Mouse (Mus musculus) liver, embryonic 13.5 days (tissue): ENCODE data around the gene Zkscan2. TPM values are rescaled to one million over a fixed set of nuclear protein-coding genes. Genes with fewer than 3 reads are reported as not detected.
A peak's percentile ranks its signal among the peaks of the same experiment; 100 is the strongest.

Source experiments
- ATAC-seq: fragments of 200-750 bp; cut with Nextera tagmentation; 2 replicates; pipeline ENCODE4 v1.8.0; 2017; ENCODE audit warnings: low read depth, mild to moderate bottlenecking, moderate number of reproducible peaks, moderate library complexity
- DNase-seq: peaks from one replicate; pipeline ENCODE4 v3.0.0; 2022
- H3K27ac ChIP-seq: fragments of 300-500 bp; sonication (generic); 2 replicates; pipeline ENCODE4 v1.5.1; 2015; ENCODE audit warnings: moderate library complexity, mild to moderate bottlenecking, inconsistent platforms
- H3K27me3 ChIP-seq: fragments of 300-500 bp; sonication (generic); 2 replicates; pipeline ENCODE4 v1.6.1; 2015; ENCODE audit warnings: mild to moderate bottlenecking, inconsistent platforms
- H3K36me3 ChIP-seq: fragments of 300-500 bp; sonication (generic); 2 replicates; pipeline ENCODE4 v1.6.1; 2015; ENCODE audit warnings: mild to moderate bottlenecking, inconsistent platforms
- H3K4me1 ChIP-seq: fragments of 300-500 bp; sonication (generic); replicated peaks from 2 replicates; pipeline ENCODE4 v1.6.1; 2015; ENCODE audit warnings: inconsistent platforms
- H3K4me2 ChIP-seq: fragments of 300-500 bp; sonication (generic); 2 replicates; pipeline ENCODE4 v1.6.1; 2015; ENCODE audit warnings: inconsistent platforms, mild to moderate bottlenecking, moderate library complexity
- H3K4me3 ChIP-seq: fragments of 300-500 bp; sonication (generic); replicated peaks from 2 replicates; pipeline ENCODE4 v1.5.1; 2015; ENCODE audit warnings: mild to moderate bottlenecking, inconsistent platforms
- H3K9ac ChIP-seq: fragments of 300-500 bp; sonication (generic); 2 replicates; pipeline ENCODE4 v1.6.1; 2015; ENCODE audit warnings: mild to moderate bottlenecking, inconsistent platforms
- H3K9me3 ChIP-seq: fragments of 300-500 bp; sonication (generic); replicated peaks from 2 replicates; pipeline ENCODE4 v1.6.1; 2016; ENCODE audit warnings: inconsistent platforms
- WGBS: fragments of 180-500 bp; shearing (Covaris S2); methylation state at CpG from one replicate; pipeline ENCODE4 v1.1.7; 2015; ENCODE audit not compliant: insufficient replicate concordance; 5-methylcytosine and 5-hydroxymethylcytosine counted together
- polyA plus RNA-seq: library from polyadenylated mRNA; unstranded; fragments of >200 nt; fragmentation: Nextera tagmentation; extraction: Ambion mirVana; gene quantifications from 2 replicates; pipeline ENCODE4 v1.2.1, GENCODE M21; 2015

The Zkscan2 gene
- 0.13 and 0.22 TPM in 2 replicates for polyA plus RNA-seq

- H3K27ac ChIP-seq: no peak within 1 kb of the TSS
- H3K36me3 ChIP-seq: no peaks in the 10 kb centered on the region
- DNase-seq (peak; percentile 11), ATAC-seq (peak; percentile 29; the same call in 1 of the 2 replicates)
- peak within 1 kb of the TSS; percentile 54 for H3K4me3 ChIP-seq
- H3K9me3 ChIP-seq: no peaks in the 10 kb centered on the region
- H3K4me2 ChIP-seq: peak within 1 kb of the TSS; percentile 68
- WGBS: 2% methylated on average over 71 of the region's 71 CpGs
- H3K27me3 ChIP-seq: peaks cover 27% of the 10 kb centered on the region
- H3K9ac ChIP-seq: peak within 1 kb of the TSS; percentile 27; the same call in 1 of the 2 replicates
- 0 out of 2 replicates have a peak, but pooled peaks cover 8% of the 10 kb centered on the region for H3K4me1 ChIP-seq
Observed at GRCm38 (mm10) chr7:123500239-123501219, at the start of gene Zkscan2. Zkscan2 (minus strand) TSS chr7:123500449.

- WGBS: 52% methylated on average over 3 of the region's 3 CpGs
- ATAC-seq (no peak), DNase-seq (no peak)
- Histone ChIP-seq H3K9ac (no peak overlapping the region), H3K4me1 (no peaks in the 10 kb centered on the region), H3K4me2 (no peak overlapping the region), H3K27ac (no peak overlapping the region), H3K4me3 (no peak overlapping the region), H3K36me3 (no peaks in the 10 kb centered on the region), H3K27me3 (no peaks in the 10 kb centered on the region), H3K9me3 (no peaks in the 10 kb centered on the region)
Observed at GRCm38 (mm10) chr7:123529190-123529589, 28.9 kb upstream of the Zkscan2 start.

- WGBS: 30% methylated on average over 10 of the region's 10 CpGs
- Histone ChIP-seq H3K9me3 (no peaks in the 10 kb centered on the region), H3K4me2 (no peak overlapping the region), H3K4me3 (no peak overlapping the region), H3K27me3 (no peaks in the 10 kb centered on the region), H3K36me3 (no peaks in the 10 kb centered on the region), H3K27ac (no peak overlapping the region), H3K4me1 (no peaks in the 10 kb centered on the region), H3K9ac (no peak overlapping the region)
- ATAC-seq (no peak), DNase-seq (no peak)
Observed at GRCm38 (mm10) chr7:123525761-123526160, 25.5 kb upstream of the Zkscan2 start.

GRCm38 (mm10) chr7:123524218-123524861 lies 24.1 kb upstream of the Zkscan2 start:
- Histone ChIP-seq H3K27ac (no peak overlapping the region), H3K9me3 (no peaks in the 10 kb centered on the region), H3K27me3 (no peaks in the 10 kb centered on the region), H3K4me2 (no peak overlapping the region), H3K36me3 (no peaks in the 10 kb centered on the region), H3K4me1 (no peaks in the 10 kb centered on the region), H3K4me3 (no peak overlapping the region), H3K9ac (no peak overlapping the region)
- 19% methylated on average over 8 of the region's 8 CpGs for WGBS
- no peak for ATAC-seq
- peak; percentile 22 for DNase-seq

- no peaks in the 10 kb centered on the region for H3K4me1 ChIP-seq
- ATAC-seq: no peak
- 77% methylated on average over 7 of the region's 7 CpGs for WGBS
- H3K27me3 ChIP-seq: no peaks in the 10 kb centered on the region
- no peak for DNase-seq
- no peak overlapping the region for H3K4me3 ChIP-seq
- no peak overlapping the region for H3K4me2 ChIP-seq
- no peak overlapping the region for H3K27ac ChIP-seq
- no peaks in the 10 kb centered on the region for H3K9me3 ChIP-seq
- H3K9ac ChIP-seq: no peak overlapping the region
- H3K36me3 ChIP-seq: no peaks in the 10 kb centered on the region
Observed at GRCm38 (mm10) chr7:123507946-123508345, 7.7 kb upstream of the Zkscan2 start.

- Histone ChIP-seq H3K4me3 (no peak overlapping the region), H3K27ac (no peak overlapping the region), H3K9me3 (no peaks in the 10 kb centered on the region), H3K9ac (no peak overlapping the region), H3K36me3 (no peaks in the 10 kb centered on the region), H3K4me2 (no peak overlapping the region), H3K4me1 (0 out of 2 replicates have a peak, but pooled peaks cover 8% of the 10 kb centered on the region), H3K27me3 (peaks cover 27% of the 10 kb centered on the region)
- ATAC-seq (no peak), DNase-seq (no peak)
- WGBS: 17% methylated on average over 1 of the region's 1 CpGs
Observed at GRCm38 (mm10) chr7:123503358-123503757, 3.1 kb upstream of the Zkscan2 start.

- DNase-seq (no peak), ATAC-seq (no peak)
- Histone ChIP-seq H3K4me2 (peak overlapping the region; percentile 68), H3K4me1 (0 out of 2 replicates have a peak, but pooled peaks cover 8% of the 10 kb centered on the region), H3K4me3 (peak overlapping the region; percentile 54), H3K36me3 (no peaks in the 10 kb centered on the region), H3K27me3 (peaks cover 27% of the 10 kb centered on the region), H3K27ac (no peak overlapping the region), H3K9me3 (no peaks in the 10 kb centered on the region), H3K9ac (no peak overlapping the region)
- WGBS: 39% methylated on average over 19 of the region's 19 CpGs
Observed at GRCm38 (mm10) chr7:123499481-123500238, 589 bp downstream of the Zkscan2 start.

GRCm38 (mm10) chr7:123487703-123488102 lies 12.5 kb downstream of the Zkscan2 start:
- no peaks in the 10 kb centered on the region for H3K27me3 ChIP-seq
- H3K27ac ChIP-seq: no peak overlapping the region
- H3K9me3 ChIP-seq: no peaks in the 10 kb centered on the region
- DNase-seq: no peak
- ATAC-seq: no peak
- H3K36me3 ChIP-seq: no peaks in the 10 kb centered on the region
- H3K4me2 ChIP-seq: no peak overlapping the region
- H3K4me3 ChIP-seq: no peak overlapping the region
- H3K9ac ChIP-seq: no peak overlapping the region
- 65% methylated on average over 5 of the region's 5 CpGs for WGBS
- H3K4me1 ChIP-seq: no peaks in the 10 kb centered on the region

GRCm38 (mm10) chr7:123467961-123468360 lies 32.3 kb downstream of the Zkscan2 start:
- H3K4me1 ChIP-seq: peaks cover 16% of the 10 kb centered on the region
- ATAC-seq (no peak), DNase-seq (no peak)
- no peak overlapping the region for H3K9ac ChIP-seq
- H3K9me3 ChIP-seq: no peaks in the 10 kb centered on the region
- no peak overlapping the region for H3K4me3 ChIP-seq
- no peaks in the 10 kb centered on the region for H3K36me3 ChIP-seq
- no peak overlapping the region for H3K27ac ChIP-seq
- no peak overlapping the region for H3K4me2 ChIP-seq
- peaks cover 3% of the 10 kb centered on the region; the same call in 1 of the 2 replicates for H3K27me3 ChIP-seq
- 77% methylated on average over 1 of the region's 1 CpGs for WGBS

GRCm38 (mm10) chr7:123465692-123466387 lies 34.4 kb downstream of the Zkscan2 start:
- peaks cover 37% of the 10 kb centered on the region for H3K4me1 ChIP-seq

More at GRCm38 (mm10) chr7:123465692-123466387, 34.4 kb downstream of the Zkscan2 start:
- no peak for ATAC-seq
- no peaks in the 10 kb centered on the region for H3K9me3 ChIP-seq
- H3K9ac ChIP-seq: no peak overlapping the region
- DNase-seq: peak; percentile 48
- H3K4me3 ChIP-seq: no peak overlapping the region
- peaks cover 3% of the 10 kb centered on the region; the same call in 1 of the 2 replicates for H3K27me3 ChIP-seq
- 29% methylated on average over 6 of the region's 6 CpGs for WGBS
- H3K36me3 ChIP-seq: no peaks in the 10 kb centered on the region
- H3K4me2 ChIP-seq: no peak overlapping the region
- no peak overlapping the region for H3K27ac ChIP-seq
